Mouse (Mus musculus): ENCODE data around the gene Piwil4. TPM values are rescaled to one million over a fixed set of nuclear protein-coding genes. Genes with fewer than 3 reads are reported as not detected.

Piwil4 gene
- polyA plus RNA-seq (2014; fragmentation: Nextera tagmentation; extraction: Ambion mirVana): 0.18 TPM in 1 of 2 replicates, not detected in the other

DNA sequence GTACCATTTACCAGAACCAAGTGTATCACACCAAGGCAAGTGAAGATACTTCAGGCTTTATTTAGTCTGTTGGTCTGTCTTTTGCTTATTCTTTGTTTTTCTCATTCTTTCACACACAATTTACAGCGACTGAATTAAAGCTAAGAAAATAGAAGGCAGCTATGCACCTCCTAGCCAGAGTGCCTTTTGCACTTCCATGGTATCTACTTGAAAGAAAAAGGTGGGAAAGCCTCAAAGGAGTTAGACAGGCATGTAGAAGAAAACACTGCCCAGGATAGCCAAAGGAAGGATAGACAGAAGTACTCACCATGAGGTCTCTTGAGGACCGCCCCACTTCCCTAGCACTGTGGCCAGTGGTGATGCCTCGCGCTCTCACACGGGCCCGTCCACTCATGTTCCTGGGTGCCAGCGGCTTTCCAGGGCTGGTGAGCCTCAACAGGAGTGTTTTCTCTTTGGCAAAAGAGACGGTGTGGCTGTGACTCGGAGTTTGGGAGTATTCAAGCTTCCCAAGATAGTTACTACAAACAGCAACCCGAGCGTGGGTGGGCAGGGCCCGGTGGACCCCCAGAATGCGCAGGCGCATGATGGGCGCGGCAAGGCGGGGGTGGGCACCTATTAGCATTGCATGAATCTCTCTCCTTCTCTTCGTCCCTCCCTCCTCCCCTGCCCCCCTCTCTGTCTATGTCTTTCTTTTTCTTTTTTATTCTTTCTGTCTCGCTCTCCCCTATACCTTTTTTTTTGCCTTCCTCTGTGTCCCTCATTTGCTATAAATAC lies at the start of gene Piwil4:
Gene Piwil4, minus strand, starts transcription at position 583 of the 774 bp plus-strand sequence.
- no peak within 1 kb of the TSS for H3K27ac ChIP-seq (ENCODE audit: low read depth)
- H3K4me3 ChIP-seq (ENCODE audit: low read depth, low read length): no peak within 1 kb of the TSS
- no peak for TF ChIP-seq CTCF (IDR thresholded peaks at IDR 0.05; ENCODE audit: low read depth)
- WGBS: 83% methylated on average over 19 of the region's 19 CpGs
- H3K36me3 ChIP-seq (ENCODE audit: insufficient read depth): no peaks in the 10 kb centered on the region
- H3K9me3 ChIP-seq (ENCODE audit: low read depth, low read length): no peaks in the 10 kb centered on the region
- no peaks in the 10 kb centered on the region for H3K27me3 ChIP-seq (ENCODE audit: insufficient read depth, low read length)
- no peak within 1 kb of the TSS for H3K9ac ChIP-seq
- H3K4me1 ChIP-seq (ENCODE audit: insufficient read depth): no peaks in the 10 kb centered on the region
- ATAC-seq (ENCODE audit: insufficient read depth): no peak
- DNase-seq: no peak
- H3K4me2 ChIP-seq: no peak within 1 kb of the TSS

DNA sequence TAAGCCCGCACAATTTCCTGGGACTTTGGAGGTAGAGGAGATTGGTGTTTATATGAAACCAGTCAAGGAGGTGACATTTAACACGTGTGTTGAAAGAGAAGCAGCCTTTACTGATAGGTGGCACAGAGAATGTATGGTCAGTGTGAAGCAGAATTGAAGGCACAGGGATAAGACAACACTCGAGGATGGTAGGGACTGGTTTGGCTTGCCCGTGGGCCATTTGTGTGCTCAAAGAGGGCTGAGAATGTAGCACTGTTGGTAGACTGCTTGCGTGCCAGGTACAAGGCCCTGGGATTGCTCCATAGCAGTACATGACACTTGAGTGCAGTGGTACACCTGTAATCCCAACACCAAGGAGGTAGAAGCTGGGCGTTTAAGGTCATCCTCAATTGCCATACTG lies 46.8 kb upstream of the Piwil4 start:
- ATAC-seq (ENCODE audit: insufficient read depth) (no peak), DNase-seq (no peak)
- TF ChIP-seq CTCF (IDR thresholded peaks at IDR 0.05; ENCODE audit: low read depth): no peak
- Histone ChIP-seq H3K4me3 (ENCODE audit: low read depth, low read length) (no peak overlapping the region), H3K27ac (ENCODE audit: low read depth) (no peak overlapping the region), H3K4me2 (no peak overlapping the region), H3K9ac (no peak overlapping the region), H3K9me3 (ENCODE audit: low read depth, low read length) (no peaks in the 10 kb centered on the region), H3K4me1 (ENCODE audit: insufficient read depth) (0 out of 2 replicates have a peak, but pooled peaks cover 8% of the 10 kb centered on the region), H3K27me3 (ENCODE audit: insufficient read depth, low read length) (no peaks in the 10 kb centered on the region), H3K36me3 (ENCODE audit: insufficient read depth) (peaks cover 57% of the 10 kb centered on the region)
- 79% methylated on average over 6 of the region's 6 CpGs for WGBS

DNA sequence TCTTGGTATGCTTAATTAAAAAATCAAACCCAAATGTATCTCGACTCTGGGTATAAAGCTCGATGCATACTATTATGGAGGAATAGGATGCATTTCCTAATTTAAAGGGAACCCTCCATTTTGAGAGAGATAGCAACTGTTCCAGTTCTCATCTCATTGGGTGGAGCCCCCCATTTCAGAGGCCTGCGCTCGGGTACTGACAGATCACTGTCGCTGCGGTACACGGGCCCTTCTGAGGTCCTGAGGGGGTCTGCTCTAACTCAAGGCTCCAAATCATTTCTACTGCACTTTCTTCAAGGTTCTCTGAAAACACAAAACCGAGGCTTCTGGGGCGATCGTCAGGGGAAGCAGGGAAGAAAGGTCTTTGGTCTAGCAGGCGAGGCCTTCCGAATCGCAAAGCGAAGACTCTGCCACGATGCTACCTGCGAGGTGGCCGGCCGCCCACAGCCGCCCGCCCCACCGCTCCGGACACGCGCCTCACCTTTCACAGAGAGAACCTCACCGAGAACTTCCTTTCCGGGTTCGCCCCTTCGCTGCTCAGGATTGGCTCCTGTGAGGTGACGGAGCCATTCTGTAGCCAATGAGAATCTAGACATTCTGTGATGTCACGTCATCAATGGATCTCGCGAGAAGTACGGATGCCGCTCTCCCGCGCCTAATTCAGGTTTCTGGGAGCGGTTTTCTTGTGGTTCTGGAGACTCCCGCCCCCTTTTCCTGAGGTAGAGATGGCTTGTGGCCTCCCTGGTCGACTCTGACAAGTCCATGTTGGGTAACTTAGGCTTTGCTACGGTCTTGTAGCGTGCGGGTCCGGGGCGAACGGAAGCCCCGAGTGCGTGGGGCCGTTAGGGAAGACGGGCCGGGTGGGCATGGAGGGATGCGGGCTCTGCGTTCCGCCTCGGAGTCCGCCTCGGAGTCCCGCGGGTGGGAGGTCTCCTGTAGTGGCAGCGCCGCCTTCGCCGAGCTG lies 43.8 kb upstream of the Piwil4 start, which contains the start of the genes Mre11a and Ankrd49:
Gene Mre11a, plus strand, starts transcription at position 616 of the 964 bp plus-strand sequence.
Gene Ankrd49, minus strand, starts transcription at position 818 of the 964 bp plus-strand sequence.
- peak within 1 kb of the TSS; percentile 83 for H3K4me2 ChIP-seq
- TF ChIP-seq CTCF (IDR thresholded peaks at IDR 0.05; ENCODE audit: low read depth): 0 out of 2 replicates have a peak, but pooled peaks have one; percentile 13
- WGBS: under 1% methylated on average over 62 of the region's 62 CpGs
- H3K9me3 ChIP-seq (ENCODE audit: low read depth, low read length): no peaks in the 10 kb centered on the region
- H3K27me3 ChIP-seq (ENCODE audit: insufficient read depth, low read length): no peaks in the 10 kb centered on the region
- peaks cover 59% of the 10 kb centered on the region for H3K36me3 ChIP-seq (ENCODE audit: insufficient read depth)
- peak within 1 kb of the TSS; percentile 95 for H3K27ac ChIP-seq (ENCODE audit: low read depth)
- ATAC-seq (ENCODE audit: insufficient read depth) (peak; percentile 99), DNase-seq (peak; percentile 100)
- peak within 1 kb of the TSS; percentile 85 for H3K9ac ChIP-seq
- H3K4me1 ChIP-seq (ENCODE audit: insufficient read depth): 0 out of 2 replicates have a peak, but pooled peaks cover 8% of the 10 kb centered on the region
- peak within 1 kb of the TSS; percentile 73 for H3K4me3 ChIP-seq (ENCODE audit: low read depth, low read length)

DNA sequence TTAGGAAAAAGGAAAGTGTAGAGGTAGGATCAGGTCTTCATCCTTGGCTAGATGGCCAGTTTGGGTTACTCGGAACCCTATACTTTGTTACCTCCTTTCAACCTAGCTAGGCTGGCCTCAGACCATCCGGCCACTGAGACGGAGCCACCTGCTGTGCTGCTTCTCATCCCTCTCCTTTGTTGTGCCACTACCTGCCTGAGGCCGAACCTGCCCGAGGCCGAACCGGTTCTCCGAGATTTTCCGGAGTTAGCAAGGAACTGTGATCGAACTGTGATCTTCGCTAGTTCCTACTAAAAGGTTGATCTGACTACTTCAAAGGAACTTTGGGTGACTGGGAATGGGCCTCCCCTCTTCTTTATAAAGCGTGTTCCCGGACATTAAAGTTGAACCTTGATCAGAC lies 37.8 kb upstream of the Piwil4 start:
- Histone ChIP-seq H3K27ac (ENCODE audit: low read depth) (no peak overlapping the region), H3K4me2 (no peak overlapping the region), H3K4me1 (ENCODE audit: insufficient read depth) (no peaks in the 10 kb centered on the region), H3K9me3 (ENCODE audit: low read depth, low read length) (no peaks in the 10 kb centered on the region), H3K27me3 (ENCODE audit: insufficient read depth, low read length) (no peaks in the 10 kb centered on the region), H3K36me3 (ENCODE audit: insufficient read depth) (peaks cover 30% of the 10 kb centered on the region), H3K4me3 (ENCODE audit: low read depth, low read length) (no peak overlapping the region), H3K9ac (no peak overlapping the region)
- no peak for TF ChIP-seq CTCF (IDR thresholded peaks at IDR 0.05; ENCODE audit: low read depth)
- ATAC-seq (ENCODE audit: insufficient read depth): no peak
- WGBS: 40% methylated on average over 13 of the region's 13 CpGs
- DNase-seq: no peak

DNA sequence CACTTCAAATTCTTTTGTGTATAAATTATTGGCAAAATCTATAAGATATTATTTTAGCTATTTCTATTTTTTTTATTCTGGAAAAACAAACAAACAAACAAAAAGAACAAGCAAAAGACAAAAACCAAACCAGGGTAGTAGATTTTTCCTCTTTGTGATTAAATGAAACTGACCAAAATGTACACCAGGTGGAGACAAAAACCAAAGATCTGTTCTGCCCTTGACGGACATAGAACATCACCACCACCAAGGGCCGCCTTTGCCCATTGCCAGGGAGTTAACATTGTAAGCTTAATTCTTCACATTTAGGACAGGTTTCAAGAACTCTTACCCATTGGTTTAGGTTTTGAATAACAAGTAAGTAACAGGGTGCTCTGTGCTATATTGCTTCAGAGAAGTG lies 33.3 kb upstream of the Piwil4 start:
- Histone ChIP-seq H3K27ac (ENCODE audit: low read depth) (no peak overlapping the region), H3K9ac (no peak overlapping the region), H3K4me1 (ENCODE audit: insufficient read depth) (no peaks in the 10 kb centered on the region), H3K27me3 (ENCODE audit: insufficient read depth, low read length) (no peaks in the 10 kb centered on the region), H3K9me3 (ENCODE audit: low read depth, low read length) (no peaks in the 10 kb centered on the region), H3K36me3 (ENCODE audit: insufficient read depth) (no peaks in the 10 kb centered on the region), H3K4me3 (ENCODE audit: low read depth, low read length) (no peak overlapping the region), H3K4me2 (no peak overlapping the region)
- 36% methylated on average over 2 of the region's 2 CpGs for WGBS
- TF ChIP-seq CTCF (IDR thresholded peaks at IDR 0.05; ENCODE audit: low read depth): peak; percentile 34; the same call in 1 of the 2 replicates
- ATAC-seq (ENCODE audit: insufficient read depth) (no peak), DNase-seq (peak; percentile 47)

DNA sequence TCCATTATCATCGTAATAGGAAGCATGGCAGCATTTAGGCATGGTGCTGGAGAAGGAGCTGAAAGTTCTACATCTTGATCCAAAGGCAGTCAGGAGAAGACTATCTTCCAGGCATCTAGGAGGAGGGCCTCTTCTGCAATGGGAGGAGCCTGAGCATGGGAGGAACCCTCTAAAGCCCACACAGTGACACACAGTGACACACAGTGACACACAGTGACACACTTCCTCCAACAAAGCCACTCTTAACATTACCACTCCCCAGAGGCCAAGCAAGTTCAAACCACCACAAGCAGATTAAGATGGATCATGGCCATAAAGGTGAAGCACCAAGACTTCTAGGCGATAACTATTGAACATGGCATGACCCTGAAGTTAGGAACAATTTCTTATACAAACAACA lies 31.5 kb upstream of the Piwil4 start:
- Histone ChIP-seq H3K27ac (ENCODE audit: low read depth) (no peak overlapping the region), H3K4me1 (ENCODE audit: insufficient read depth) (no peaks in the 10 kb centered on the region), H3K9ac (no peak overlapping the region), H3K27me3 (ENCODE audit: insufficient read depth, low read length) (no peaks in the 10 kb centered on the region), H3K4me2 (no peak overlapping the region), H3K36me3 (ENCODE audit: insufficient read depth) (no peaks in the 10 kb centered on the region), H3K4me3 (ENCODE audit: low read depth, low read length) (no peak overlapping the region), H3K9me3 (ENCODE audit: low read depth, low read length) (no peaks in the 10 kb centered on the region)
- WGBS: 85% methylated on average over 2 of the region's 2 CpGs
- no peak for DNase-seq
- no peak for ATAC-seq (ENCODE audit: insufficient read depth)
- TF ChIP-seq CTCF (IDR thresholded peaks at IDR 0.05; ENCODE audit: low read depth): no peak
